In the genomic region with DNA sequence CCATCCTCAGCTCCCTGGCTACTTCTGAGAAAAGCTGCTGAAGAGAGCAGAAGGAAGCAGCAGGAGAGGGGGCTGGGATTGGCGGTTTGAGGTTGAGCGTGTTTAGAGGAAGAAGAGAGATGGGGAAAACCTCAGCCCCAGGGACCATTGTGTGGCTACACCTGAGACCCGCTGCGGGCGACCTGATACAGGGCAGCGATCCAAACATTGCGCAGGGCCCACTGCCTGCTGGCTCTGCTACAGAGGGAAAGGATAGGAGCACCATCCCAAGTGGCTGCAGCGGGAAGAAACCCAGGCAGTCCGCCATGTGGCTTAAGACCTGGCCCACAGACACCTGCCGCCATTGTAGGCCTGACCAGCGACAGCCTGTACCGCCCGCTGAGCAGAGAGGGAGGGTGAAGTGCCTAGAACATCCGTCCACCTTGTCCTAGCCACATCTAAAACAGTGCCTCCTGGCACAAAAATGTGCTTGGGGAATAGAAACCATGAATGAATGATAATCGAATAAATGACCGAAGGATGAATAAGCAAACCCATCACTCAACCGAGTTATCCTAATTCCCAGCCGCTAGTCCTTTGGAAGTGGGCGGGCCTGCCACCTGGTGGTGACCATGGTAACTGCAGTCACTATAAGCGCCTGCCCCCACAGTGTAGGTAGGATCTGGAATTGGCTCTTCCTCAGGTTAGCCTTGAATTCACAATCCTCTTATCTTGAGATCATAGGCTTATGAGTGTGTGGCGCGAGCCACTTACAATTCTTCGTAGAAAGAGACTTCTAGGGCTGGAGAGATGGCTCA, we compare ENCODE assay signal across 8 mouse cellular contexts. TPM values are rescaled to one million over a fixed set of nuclear protein-coding genes. Genes with fewer than 3 reads are reported as not detected.
A peak's percentile ranks its signal among the peaks of the same experiment; 100 is the strongest.
DNase-seq lines count a peak whose midpoint lies in the region; ATAC-seq and TF ChIP-seq lines count a peak whose summit lies in the region.

No protein-coding gene starts in this region.

- 0 out of 2 replicates have a peak, but pooled peaks have one; percentile 47 for ATAC-seq in midbrain, embryonic 12.5 days (ENCODE audit: low FRiP score, low read depth)

- H3K9ac ChIP-seq in midbrain, embryonic 12.5 days (replicated peaks), result no peak overlapping the region

- H3K4me1 ChIP-seq in midbrain, embryonic 12.5 days, result peaks cover 10% of the 10 kb centered on the region

- no peak overlapping the region for H3K27ac ChIP-seq in left cerebral cortex, adult 2 months
- no peak overlapping the region for H3K27ac ChIP-seq in midbrain, embryonic 12.5 days (replicated peaks)

- peak; percentile 78 for DNase-seq in ovary, postnatal 10 days (ENCODE audit: low spot score)
- no peak for DNase-seq in ovary, adult 18-20 months (ENCODE audit: low spot score)
- peak; percentile 77 to 90 for DNase-seq in cerebellum, postnatal 4 days (ENCODE audit: low spot score in 2 of 2)
- DNase-seq in gastrocnemius, adult 8-10 months (ENCODE audit: low spot score in 2 of 2), result peak; percentile 45 to 63
- DNase-seq in hindlimb bud, embryonic 11.5 days (ENCODE audit: extremely low spot score, low read depth, low spot score), result peak; percentile 41
- DNase-seq in left cerebral cortex, adult 2 months (ENCODE audit: extremely low spot score in 1 of 2, low spot score in 2 of 2), result peak; percentile 69 to 79
- DNase-seq in spleen, adult 18-20 months, result peak; percentile 25 to 68

- H3K27me3 ChIP-seq in midbrain, embryonic 12.5 days, result peaks cover 14% of the 10 kb centered on the region

- 0 out of 2 replicates have a peak overlapping the region, but pooled peaks have one; percentile 11 for H3K4me2 ChIP-seq in midbrain, embryonic 12.5 days (replicated peaks)

- WGBS in midbrain, embryonic 12.5 days, result 32% methylated on average over 23 of the region's 23 CpGs

- H3K9me3 ChIP-seq in midbrain, embryonic 12.5 days, result 0 out of 2 replicates have a peak, but pooled peaks cover 2% of the 10 kb centered on the region

- H3K36me3 ChIP-seq in midbrain, embryonic 12.5 days, result no peaks in the 10 kb centered on the region

- H3K4me3 ChIP-seq in left cerebral cortex, adult 2 months, result 0 out of 2 replicates have a peak overlapping the region, but pooled peaks have one; percentile 11
- H3K4me3 ChIP-seq in midbrain, embryonic 12.5 days, result no peak overlapping the region

- TF ChIP-seq CTCF in left cerebral cortex, adult 2 months (IDR thresholded peaks at IDR 0.05), result peak; percentile 96

- intact Hi-C loops in left cerebral cortex, adult 2 months (cut with DNase I), result loop anchor here (1.0 to 10.0 kb wide), 2 partner anchors 59 to 162 kb away; no protein-coding TSS in a partner anchor

RNA-seq across cellular contexts. Expression of a gene that starts 13.3 kb away (rescaled TPM):
- total RNA-seq in gastrocnemius, adult 8-10 months (2022), result not detected
- total RNA-seq in left cerebral cortex, adult 2 months (2021), result not detected
- 0.67 and 0.71 TPM in 2 replicates for polyA plus RNA-seq in midbrain, embryonic 12.5 days (2016; fragmentation: Nextera tagmentation; extraction: Ambion mirVana)

RNA-seq across cellular contexts. Expression of a gene that starts 30.0 kb away (rescaled TPM):
- 1 to 10 TPM; 3.6 to 5.3 (median 4.1) TPM for total RNA-seq in gastrocnemius, adult 8-10 months (2022)
- 10 to 100 TPM; 17.4 to 17.8 TPM for total RNA-seq in left cerebral cortex, adult 2 months (2021)
- polyA plus RNA-seq in midbrain, embryonic 12.5 days (2016; fragmentation: Nextera tagmentation; extraction: Ambion mirVana), result 6.3 and 6.5 TPM in 2 replicates

RNA-seq across cellular contexts. Expression of a gene that starts 39.4 kb away (rescaled TPM):
- total RNA-seq in gastrocnemius, adult 8-10 months (2022), result not detected
- not detected for total RNA-seq in left cerebral cortex, adult 2 months (2021)
- not detected in 2 replicates for polyA plus RNA-seq in midbrain, embryonic 12.5 days (2016; fragmentation: Nextera tagmentation; extraction: Ambion mirVana)
